10 mouse cellular contexts compared by ENCODE assay signal in the genomic region with DNA sequence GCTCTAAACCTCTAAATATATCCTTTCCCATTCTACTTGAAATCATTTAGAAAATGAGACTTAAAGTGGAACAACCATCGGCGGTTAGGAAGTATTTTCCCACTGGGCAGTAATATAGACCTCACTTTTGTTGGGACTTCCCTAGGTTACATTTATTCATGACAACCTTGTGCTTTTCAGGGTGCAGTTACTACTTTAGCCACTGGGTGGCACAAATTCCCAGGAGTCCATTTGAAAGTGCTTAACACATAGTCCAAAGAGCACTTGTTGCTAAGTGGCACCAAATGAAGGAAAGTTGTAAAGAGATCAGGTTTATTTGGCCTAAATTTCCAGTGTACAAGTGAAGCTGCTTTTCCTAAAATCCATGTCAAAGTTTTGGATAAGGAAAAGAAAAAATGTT. TPM values are rescaled to one million over a fixed set of nuclear protein-coding genes. Genes with fewer than 3 reads are reported as not detected.
DNase-seq lines count a peak whose midpoint lies in the region; ATAC-seq lines count a peak whose summit lies in the region.
"Had no signal": no experiment of that assay in that cellular context is flagged by ENCODE, and none has a peak within 500 bp of the region (broad histone marks: within the 10 kb centered on the region; RNA-seq: fewer than 3 reads in every experiment).

No protein-coding gene starts in this region.

- WGBS in forebrain, embryonic 10.5 days: 60% methylated on average over 2 of the region's 2 CpGs
- 66% methylated on average over 2 of the region's 2 CpGs for WGBS in forebrain, embryonic 15.5 days
- WGBS in neural tube, embryonic 15.5 days: 54% methylated on average over 2 of the region's 2 CpGs

- H3K4me2 ChIP-seq in forebrain, embryonic 15.5 days (replicated peaks): no peak overlapping the region
- no peak overlapping the region for H3K4me2 ChIP-seq in neural tube, embryonic 15.5 days
- H3K4me2 ChIP-seq: heart, embryonic 15.5 days; neural tube, embryonic 13.5 days had no signal

- H3K9me3 ChIP-seq in forebrain, embryonic 10.5 days: no peaks in the 10 kb centered on the region
- no peaks in the 10 kb centered on the region for H3K9me3 ChIP-seq in forebrain, embryonic 15.5 days
- no peaks in the 10 kb centered on the region for H3K9me3 ChIP-seq in neural tube, embryonic 15.5 days (replicated peaks)
- H3K9me3 ChIP-seq: heart, embryonic 15.5 days; neural tube, embryonic 13.5 days had no signal

- no peak for ATAC-seq in forebrain, embryonic 15.5 days (replicated peaks)
- ATAC-seq in neural tube, embryonic 15.5 days (ENCODE audit: low FRiP score): no peak

- H3K4me3 ChIP-seq in forebrain, embryonic 10.5 days: no peak overlapping the region
- H3K4me3 ChIP-seq in forebrain, embryonic 15.5 days: no peak overlapping the region
- no peak overlapping the region for H3K4me3 ChIP-seq in neural tube, embryonic 15.5 days (replicated peaks)
- H3K4me3 ChIP-seq: heart, embryonic 15.5 days; neural tube, embryonic 13.5 days had no signal

- peak; percentile 39 for DNase-seq in forebrain, embryonic 10.5 days (ENCODE audit: extremely low spot score, low spot score)
- peak; percentile 34 for DNase-seq in neural tube, embryonic 10.5 days (ENCODE audit: extremely low spot score, low spot score)
- DNase-seq in c-Kit-negative CD71-positive TER-119-positive erythroid progenitor cells, embryonic 14.5 days (ENCODE audit: low read depth, low spot score): peak; percentile 47
- peak; percentile 22 for DNase-seq in gastrocnemius, postnatal 14 days
- DNase-seq in left cerebral cortex, postnatal 4 days: peak; percentile 38
- DNase-seq in right cerebral cortex, postnatal 10 days (ENCODE audit: low spot score in 2 of 2): peak; percentile 54 to 76

- no peaks in the 10 kb centered on the region for H3K27me3 ChIP-seq in forebrain, embryonic 10.5 days (ENCODE audit: poor library complexity, severe bottlenecking)
- H3K27me3 ChIP-seq in forebrain, embryonic 15.5 days: no peaks in the 10 kb centered on the region
- H3K27me3 ChIP-seq in neural tube, embryonic 15.5 days (replicated peaks): no peaks in the 10 kb centered on the region
- H3K27me3 ChIP-seq: heart, embryonic 15.5 days; neural tube, embryonic 13.5 days had no signal

- peaks cover 11% of the 10 kb centered on the region for H3K4me1 ChIP-seq in forebrain, embryonic 10.5 days
- no peaks in the 10 kb centered on the region for H3K4me1 ChIP-seq in forebrain, embryonic 15.5 days
- no peaks in the 10 kb centered on the region for H3K4me1 ChIP-seq in neural tube, embryonic 15.5 days
- H3K4me1 ChIP-seq: neural tube, embryonic 13.5 days had no signal

- no peaks in the 10 kb centered on the region for H3K36me3 ChIP-seq in forebrain, embryonic 10.5 days (replicated peaks)
- no peaks in the 10 kb centered on the region for H3K36me3 ChIP-seq in forebrain, embryonic 15.5 days
- no peaks in the 10 kb centered on the region for H3K36me3 ChIP-seq in neural tube, embryonic 15.5 days
- H3K36me3 ChIP-seq: heart, embryonic 15.5 days; neural tube, embryonic 13.5 days had no signal

- H3K9ac ChIP-seq in forebrain, embryonic 15.5 days (replicated peaks): no peak overlapping the region
- H3K9ac ChIP-seq in neural tube, embryonic 15.5 days (replicated peaks): no peak overlapping the region
- H3K9ac ChIP-seq: heart, embryonic 15.5 days; neural tube, embryonic 13.5 days had no signal

- intact Hi-C loops in gastrocnemius, postnatal 14 days (cut with DNase I; ENCODE audit: low total_unique reads): no loop called here
- intact Hi-C loops in left cerebral cortex, postnatal 4 days (cut with DNase I): no loop called here

- no peak overlapping the region for H3K27ac ChIP-seq in forebrain, embryonic 10.5 days
- no peak overlapping the region for H3K27ac ChIP-seq in forebrain, embryonic 15.5 days (replicated peaks)
- no peak overlapping the region for H3K27ac ChIP-seq in neural tube, embryonic 15.5 days (replicated peaks)
- H3K27ac ChIP-seq: heart, embryonic 15.5 days; neural tube, embryonic 13.5 days had no signal

RNA-seq across cellular contexts. Expression of a gene that starts 12.3 kb away (rescaled TPM):
- 25.6 and 26.8 TPM in 2 replicates for polyA plus RNA-seq in forebrain, embryonic 10.5 days (2016; fragmentation: Nextera tagmentation; extraction: Ambion mirVana)
- 26.4 and 27.5 TPM in 2 replicates for polyA plus RNA-seq in forebrain, embryonic 15.5 days (2015; fragmentation: Nextera tagmentation; extraction: Ambion mirVana)
- polyA plus RNA-seq in neural tube, embryonic 15.5 days (2015; fragmentation: Nextera tagmentation; extraction: Ambion mirVana): 19.2 and 22.9 TPM in 2 replicates
- total RNA-seq in gastrocnemius, postnatal 14 days (2021): 10 to 100 TPM in 1 of 2 experiments, 1 to 10 TPM in 1; 8.9 to 12.2 TPM
- 100 to 1,000 TPM; 186 to 187 TPM for total RNA-seq in left cerebral cortex, postnatal 4 days (2021)

RNA-seq across cellular contexts. Expression of a gene that starts 12.4 kb away (rescaled TPM):
- polyA plus RNA-seq in forebrain, embryonic 10.5 days (2016; fragmentation: Nextera tagmentation; extraction: Ambion mirVana): 43.6 and 43.7 TPM in 2 replicates
- 37.5 and 38.4 TPM in 2 replicates for polyA plus RNA-seq in forebrain, embryonic 15.5 days (2015; fragmentation: Nextera tagmentation; extraction: Ambion mirVana)
- polyA plus RNA-seq in neural tube, embryonic 15.5 days (2015; fragmentation: Nextera tagmentation; extraction: Ambion mirVana): 27.1 and 28.4 TPM in 2 replicates
- total RNA-seq in gastrocnemius, postnatal 14 days (2021): 10 to 100 TPM in 1 of 2 experiments, 1 to 10 TPM in 1; 8.4 to 11.2 TPM
- total RNA-seq in left cerebral cortex, postnatal 4 days (2021): 10 to 100 TPM; 41.0 to 46.5 TPM

RNA-seq across cellular contexts. Expression of a gene that starts 25.5 kb away (rescaled TPM):
- not detected in 2 replicates for polyA plus RNA-seq in forebrain, embryonic 10.5 days (2016; fragmentation: Nextera tagmentation; extraction: Ambion mirVana)
- polyA plus RNA-seq in forebrain, embryonic 15.5 days (2015; fragmentation: Nextera tagmentation; extraction: Ambion mirVana): not detected in 2 replicates
- polyA plus RNA-seq in neural tube, embryonic 15.5 days (2015; fragmentation: Nextera tagmentation; extraction: Ambion mirVana): 0.24 TPM in 1 of 2 replicates, not detected in the other
- not detected for total RNA-seq in gastrocnemius, postnatal 14 days (2021)
- total RNA-seq in left cerebral cortex, postnatal 4 days (2021): not detected
- polyA plus RNA-seq: heart, embryonic 15.5 days had no signal
